Mouse (Mus musculus) left cerebral cortex, postnatal 4 days (tissue): ENCODE data around the gene Tmem69. TPM values are rescaled to one million over a fixed set of nuclear protein-coding genes. Genes with fewer than 3 reads are reported as not detected.

Source experiments
- total RNA-seq, 2 experiments: library from RNA; stranded (reverse); gene quantifications; 2 replicates each; pipeline ENCODE4 v1.2.3; 2021

The Tmem69 gene
- total RNA-seq, 2 experiments from 2014 or later: 9.9 to 12.4 TPM

Other genes starting within 250 kb of the Tmem69 start
- 100 to 1,000 TPM; 187 to 192 TPM for gene Mast2, start 91.8 kb downstream of the Tmem69 start, total RNA-seq
- 10 to 100 TPM; 17.5 TPM for gene Ipp, start 48.4 kb downstream of the Tmem69 start, total RNA-seq
- gene Gpbp1l1, start 1.7 kb upstream of the Tmem69 start, total RNA-seq: 10 to 100 TPM; 24.4 to 26.1 TPM
- 1 to 10 TPM; 2.4 to 3.9 TPM for gene Ccdc17, start 40.7 kb upstream of the Tmem69 start, total RNA-seq
- 100 to 1,000 TPM; 125 to 130 TPM for gene Nasp, start 72.0 kb upstream of the Tmem69 start, total RNA-seq
- gene Akr1a1, start 95.7 kb upstream of the Tmem69 start, total RNA-seq: 100 to 1,000 TPM; 651 to 668 TPM
- 100 to 1,000 TPM; 170 to 191 TPM for gene Prdx1, start 129.6 kb upstream of the Tmem69 start, total RNA-seq
- 10 to 100 TPM; 14.7 to 15.7 TPM for gene Mmachc, start 152.5 kb upstream of the Tmem69 start, total RNA-seq
- 1 to 10 TPM; 4.5 to 5.5 TPM for gene Ccdc163, start 152.6 kb upstream of the Tmem69 start, total RNA-seq
- 1 to 10 TPM; 2.0 to 2.2 TPM for gene Tesk2, start 165.0 kb upstream of the Tmem69 start, total RNA-seq